Mouse (Mus musculus) lung, postnatal 0 days (tissue): ENCODE measurements around the gene Itprid1. TPM values are rescaled to one million over a fixed set of nuclear protein-coding genes. Genes with fewer than 3 reads are reported as not detected.

Experiments
- ATAC-seq: fragments of 200-750 bp; cut with Nextera tagmentation; 2 replicates; pipeline ENCODE4 v1.8.0; 2017; ENCODE audit warnings: moderate library complexity
- DNase-seq: peaks from one replicate; pipeline ENCODE4 v3.0.0-alpha.2; 2016; ENCODE audit warnings: low spot score
- H3K27ac ChIP-seq: fragments of 300-500 bp; sonication (generic); 2 replicates; pipeline ENCODE4 v1.5.1; 2014; ENCODE audit warnings: antibody characterized with exemption, mild to moderate bottlenecking, low read length, mixed read lengths
- H3K27me3 ChIP-seq: fragments of 300-500 bp; sonication (generic); replicated peaks from 2 replicates; pipeline ENCODE4 v1.6.1; 2014; ENCODE audit warnings: low read length, mixed read lengths; ENCODE audit not compliant: insufficient read depth
- H3K36me3 ChIP-seq: fragments of 300-500 bp; sonication (generic); 2 replicates; pipeline ENCODE4 v1.6.1; 2014; ENCODE audit warnings: low read length, mixed read lengths; ENCODE audit not compliant: insufficient read depth
- H3K4me1 ChIP-seq: fragments of 300-500 bp; sonication (generic); 2 replicates; pipeline ENCODE4 v1.6.1; 2014; ENCODE audit warnings: antibody characterized with exemption, low read depth, low read length, mixed read lengths; ENCODE audit not compliant: insufficient read depth
- H3K4me2 ChIP-seq: fragments of 300-500 bp; sonication (generic); replicated peaks from 2 replicates; pipeline ENCODE4 v1.6.1; 2014; ENCODE audit warnings: low read depth, mild to moderate bottlenecking, low read length, moderate library complexity, mixed read lengths
- H3K4me3 ChIP-seq: fragments of 300-500 bp; sonication (generic); 2 replicates; pipeline ENCODE4 v1.5.1; 2014; ENCODE audit warnings: low read depth, low read length
- H3K9ac ChIP-seq: fragments of 300-500 bp; sonication (generic); replicated peaks from 2 replicates; pipeline ENCODE4 v1.6.1; 2014; ENCODE audit warnings: low read depth, mild to moderate bottlenecking
- H3K9me3 ChIP-seq: fragments of 300-500 bp; sonication (generic); 2 replicates; pipeline ENCODE4 v1.6.1; 2016; ENCODE audit warnings: low read length, mixed read lengths
- CTCF ChIP-seq: IDR thresholded peaks from 2 replicates; pipeline ENCODE4 v1.5.1; 2016; ENCODE audit warnings: antibody characterized with exemption, mild to moderate bottlenecking
- EP300 ChIP-seq: IDR thresholded peaks from 2 replicates; pipeline ENCODE4 v1.6.1; 2016; ENCODE audit warnings: antibody characterized with exemption, mild to moderate bottlenecking, control low read depth
- WGBS: fragments of 180-500 bp; shearing (Covaris S2); extraction: QIAGEN DNeasy Blood & Tissue Kit; methylation state at CpG from one replicate; pipeline ENCODE4 v1.1.7; 2014; 5-methylcytosine and 5-hydroxymethylcytosine counted together
- polyA plus RNA-seq: library from polyadenylated mRNA; unstranded; fragments of >200 nt; fragmentation: Nextera tagmentation; extraction: Ambion mirVana; gene quantifications from 2 replicates; pipeline ENCODE4 v1.2.1, GENCODE M21; 2015

Gene Itprid1
- polyA plus RNA-seq, 1 experiment from 2014 or later: 0.49 TPM

DNA sequence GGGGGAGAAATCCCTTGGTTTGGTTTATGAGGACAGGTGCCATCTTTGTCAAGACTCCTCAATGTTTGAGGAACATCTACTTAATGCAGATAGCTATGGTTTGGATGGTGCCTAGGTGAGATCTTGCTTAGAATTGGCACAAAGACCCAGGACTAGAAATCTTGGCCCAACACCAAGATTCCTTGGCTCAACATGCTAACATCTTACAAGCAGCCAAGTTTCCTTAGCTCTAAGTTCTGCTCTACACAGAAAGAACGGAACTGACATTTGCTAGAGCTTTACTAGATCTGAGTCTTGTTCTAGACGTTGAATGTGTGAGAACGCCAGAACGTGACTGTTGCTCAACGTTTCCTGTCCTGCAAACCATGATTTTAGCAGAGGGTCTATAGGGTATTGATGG, 191.3 kb downstream of the Itprid1 start:
- Histone ChIP-seq H3K4me3 (no peak overlapping the region), H3K36me3 (no peaks in the 10 kb centered on the region), H3K9ac (no peak overlapping the region), H3K9me3 (no peaks in the 10 kb centered on the region), H3K4me1 (no peaks in the 10 kb centered on the region), H3K27ac (no peak overlapping the region), H3K27me3 (no peaks in the 10 kb centered on the region), H3K4me2 (no peak overlapping the region)
- TF ChIP-seq EP300 (no peak), CTCF (no peak)
- no peak for ATAC-seq
- DNase-seq: peak; percentile 6
- 68% methylated on average over 5 of the region's 5 CpGs for WGBS

Other genes with a start within 250 kb of the Itprid1 start
- gene Neurod6, start 155.6 kb upstream of the Itprid1 start, polyA plus RNA-seq: not detected in 2 replicates
- gene Ppp1r17, start 180.6 kb downstream of the Itprid1 start, polyA plus RNA-seq: not detected in 2 replicates